Mouse (Mus musculus) megakaryocyte, adult 5-6 weeks (primary cell): ENCODE data around the gene Gm6763. TPM values are rescaled to one million over a fixed set of nuclear protein-coding genes. Genes with fewer than 3 reads are reported as not detected.
"Not testable (repeated sequence)": the region's sequence is repeated elsewhere in the genome, so short reads cannot be mapped to it uniquely, and the experiment has no call there.

Experiments used
- ATAC-seq: 2 replicates; pipeline ENCODE4 v1.8.0; 2016; ENCODE audit warnings: mild to moderate bottlenecking, inconsistent platforms; ENCODE audit not compliant: poor library complexity, severe bottlenecking
- total RNA-seq, 2 experiments: library from RNA; stranded (forward) in 1 of 2; stranded (reverse) in 1 of 2; fragments of 153-499, 151-499 nt in 1 of 2; fragments of 221-1000, 200-1000 nt in 1 of 2; gene quantifications; 2 replicates each; pipeline versions ENCODE4 v1.2.3 to v1.2.4; 2015 to 2017

Gene Gm6763
- total RNA-seq (2015), result not detected in 2 replicates
- total RNA-seq (2017), result not detected in 2 replicates

DNA sequence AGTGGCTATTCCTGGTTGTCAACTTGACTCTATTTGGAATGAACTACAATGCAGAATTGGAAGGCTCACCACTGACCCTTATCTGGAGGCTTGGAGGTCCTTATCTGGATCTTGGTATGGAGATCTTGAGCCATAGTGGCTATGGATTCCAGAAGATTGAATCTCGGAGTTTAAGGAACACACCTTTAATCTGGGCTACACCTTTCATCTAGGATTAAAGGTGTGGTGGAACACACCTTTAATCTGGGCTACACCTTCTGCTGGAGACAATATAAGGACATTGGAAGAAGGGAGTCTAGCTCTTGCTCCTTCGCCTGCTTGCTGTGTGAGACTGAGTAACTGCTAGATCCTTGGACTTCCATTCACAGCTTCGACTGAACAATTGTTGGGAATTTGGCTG lies at the start of gene Gm6763:
Gm6763 (plus strand) TSS at position 301 of the 400 bp plus-strand sequence.
- not testable (repeated sequence) for ATAC-seq

DNA sequence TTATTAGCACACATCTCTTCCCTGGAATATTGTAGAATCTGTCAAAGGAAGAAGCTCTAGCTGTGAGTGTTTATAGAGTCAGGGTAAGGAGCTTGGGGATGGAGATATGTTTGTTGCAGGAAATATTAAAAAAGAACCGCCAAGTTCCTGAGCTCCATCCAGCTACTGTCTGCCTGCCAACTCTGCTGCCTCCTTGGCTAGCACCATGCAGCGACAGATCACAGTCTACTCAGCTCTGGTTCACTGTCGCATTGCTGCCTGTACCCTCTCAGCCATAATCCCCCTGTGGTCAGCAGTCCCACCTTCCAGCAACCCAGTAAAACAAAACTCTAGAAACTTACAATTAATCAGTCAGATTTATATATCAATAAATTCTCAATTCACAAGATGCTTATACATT lies 41.3 kb upstream of the Gm6763 start:
- ATAC-seq, result no peak

DNA sequence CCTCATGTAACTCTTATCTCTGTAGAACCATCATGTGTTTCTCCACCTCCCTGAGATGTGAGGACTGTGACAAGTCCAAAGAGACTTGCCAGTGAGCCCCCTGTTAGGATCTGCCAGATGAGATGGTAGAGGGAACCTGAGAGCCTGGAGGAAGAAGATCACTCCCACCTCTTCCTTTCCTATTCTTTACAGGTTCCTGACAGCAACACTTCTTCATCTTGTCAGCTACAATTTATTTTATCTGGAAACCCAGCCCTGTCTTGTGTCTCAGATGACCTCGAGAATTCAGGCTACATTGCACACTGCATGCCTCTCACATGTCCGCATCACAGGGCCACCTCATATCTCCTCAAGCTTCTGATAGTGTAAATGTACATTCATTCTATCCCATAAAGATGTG lies 33.0 kb upstream of the Gm6763 start:
- ATAC-seq, result no peak

DNA sequence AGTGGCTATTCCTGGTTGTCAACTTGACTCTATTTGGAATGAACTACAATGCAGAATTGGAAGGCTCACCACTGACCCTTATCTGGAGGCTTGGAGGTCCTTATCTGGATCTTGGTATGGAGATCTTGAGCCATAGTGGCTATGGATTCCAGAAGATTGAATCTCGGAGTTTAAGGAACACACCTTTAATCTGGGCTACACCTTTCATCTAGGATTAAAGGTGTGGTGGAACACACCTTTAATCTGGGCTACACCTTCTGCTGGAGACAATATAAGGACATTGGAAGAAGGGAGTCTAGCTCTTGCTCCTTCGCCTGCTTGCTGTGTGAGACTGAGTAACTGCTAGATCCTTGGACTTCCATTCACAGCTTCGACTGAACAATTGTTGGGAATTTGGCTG lies 8.6 kb upstream of the Gm6763 start, which contains the start of gene Gm21293:
Gm21293 (plus strand) TSS at position 301 of the 400 bp plus-strand sequence.
- ATAC-seq, result not testable (repeated sequence)

DNA sequence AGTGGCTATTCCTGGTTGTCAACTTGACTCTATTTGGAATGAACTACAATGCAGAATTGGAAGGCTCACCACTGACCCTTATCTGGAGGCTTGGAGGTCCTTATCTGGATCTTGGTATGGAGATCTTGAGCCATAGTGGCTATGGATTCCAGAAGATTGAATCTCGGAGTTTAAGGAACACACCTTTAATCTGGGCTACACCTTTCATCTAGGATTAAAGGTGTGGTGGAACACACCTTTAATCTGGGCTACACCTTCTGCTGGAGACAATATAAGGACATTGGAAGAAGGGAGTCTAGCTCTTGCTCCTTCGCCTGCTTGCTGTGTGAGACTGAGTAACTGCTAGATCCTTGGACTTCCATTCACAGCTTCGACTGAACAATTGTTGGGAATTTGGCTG lies 8.4 kb downstream of the Gm6763 start, which contains the start of gene Gm8764:
Gm8764 (plus strand) TSS at position 301 of the 400 bp plus-strand sequence.
- not testable (repeated sequence) for ATAC-seq

DNA sequence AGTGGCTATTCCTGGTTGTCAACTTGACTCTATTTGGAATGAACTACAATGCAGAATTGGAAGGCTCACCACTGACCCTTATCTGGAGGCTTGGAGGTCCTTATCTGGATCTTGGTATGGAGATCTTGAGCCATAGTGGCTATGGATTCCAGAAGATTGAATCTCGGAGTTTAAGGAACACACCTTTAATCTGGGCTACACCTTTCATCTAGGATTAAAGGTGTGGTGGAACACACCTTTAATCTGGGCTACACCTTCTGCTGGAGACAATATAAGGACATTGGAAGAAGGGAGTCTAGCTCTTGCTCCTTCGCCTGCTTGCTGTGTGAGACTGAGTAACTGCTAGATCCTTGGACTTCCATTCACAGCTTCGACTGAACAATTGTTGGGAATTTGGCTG lies 16.9 kb downstream of the Gm6763 start, which contains the start of gene Gm21304:
Gm21304 (plus strand) TSS at position 301 of the 400 bp plus-strand sequence.
- ATAC-seq, result not testable (repeated sequence)

DNA sequence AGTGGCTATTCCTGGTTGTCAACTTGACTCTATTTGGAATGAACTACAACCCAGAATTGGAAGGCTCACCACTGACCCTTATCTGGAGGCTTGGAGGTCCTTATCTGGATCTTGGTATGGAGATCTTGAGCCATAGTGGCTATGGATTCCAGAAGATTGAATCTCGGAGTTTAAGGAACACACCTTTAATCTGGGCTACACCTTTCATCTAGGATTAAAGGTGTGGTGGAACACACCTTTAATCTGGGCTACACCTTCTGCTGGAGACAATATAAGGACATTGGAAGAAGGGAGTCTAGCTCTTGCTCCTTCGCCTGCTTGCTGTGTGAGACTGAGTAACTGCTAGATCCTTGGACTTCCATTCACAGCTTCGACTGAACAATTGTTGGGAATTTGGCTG lies 25.4 kb downstream of the Gm6763 start, which contains the start of gene Gm21312:
Gm21312 (plus strand) TSS at position 301 of the 400 bp plus-strand sequence.
- not testable (repeated sequence) for ATAC-seq

DNA sequence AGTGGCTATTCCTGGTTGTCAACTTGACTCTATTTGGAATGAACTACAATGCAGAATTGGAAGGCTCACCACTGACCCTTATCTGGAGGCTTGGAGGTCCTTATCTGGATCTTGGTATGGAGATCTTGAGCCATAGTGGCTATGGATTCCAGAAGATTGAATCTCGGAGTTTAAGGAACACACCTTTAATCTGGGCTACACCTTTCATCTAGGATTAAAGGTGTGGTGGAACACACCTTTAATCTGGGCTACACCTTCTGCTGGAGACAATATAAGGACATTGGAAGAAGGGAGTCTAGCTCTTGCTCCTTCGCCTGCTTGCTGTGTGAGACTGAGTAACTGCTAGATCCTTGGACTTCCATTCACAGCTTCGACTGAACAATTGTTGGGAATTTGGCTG lies 33.9 kb downstream of the Gm6763 start, which contains the start of gene Gm20765:
Gm20765 (plus strand) TSS at position 301 of the 400 bp plus-strand sequence.
- ATAC-seq, result not testable (repeated sequence)

DNA sequence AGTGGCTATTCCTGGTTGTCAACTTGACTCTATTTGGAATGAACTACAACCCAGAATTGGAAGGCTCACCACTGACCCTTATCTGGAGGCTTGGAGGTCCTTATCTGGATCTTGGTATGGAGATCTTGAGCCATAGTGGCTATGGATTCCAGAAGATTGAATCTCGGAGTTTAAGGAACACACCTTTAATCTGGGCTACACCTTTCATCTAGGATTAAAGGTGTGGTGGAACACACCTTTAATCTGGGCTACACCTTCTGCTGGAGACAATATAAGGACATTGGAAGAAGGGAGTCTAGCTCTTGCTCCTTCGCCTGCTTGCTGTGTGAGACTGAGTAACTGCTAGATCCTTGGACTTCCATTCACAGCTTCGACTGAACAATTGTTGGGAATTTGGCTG lies 42.4 kb downstream of the Gm6763 start, which contains the start of gene Gm4340:
Gm4340 (plus strand) TSS at position 301 of the 400 bp plus-strand sequence.
- not testable (repeated sequence) for ATAC-seq

Other genes with a start within 250 kb of the Gm6763 start
- gene Gm21293, start 8.5 kb upstream of the Gm6763 start, total RNA-seq (2015), result not detected in 2 replicates
- not detected in 2 replicates for gene Gm21293, start 8.5 kb upstream of the Gm6763 start, total RNA-seq (2017)
- gene Gm8764, start 8.5 kb downstream of the Gm6763 start, total RNA-seq (2015), result not detected in 2 replicates
- gene Gm8764, start 8.5 kb downstream of the Gm6763 start, total RNA-seq (2017), result not detected in 2 replicates
- gene Gm21304, start 17.0 kb downstream of the Gm6763 start, total RNA-seq (2015), result not detected in 2 replicates
- gene Gm21304, start 17.0 kb downstream of the Gm6763 start, total RNA-seq (2017), result not detected in 2 replicates
- gene Gm21312, start 25.5 kb downstream of the Gm6763 start, total RNA-seq (2015), result not detected in 2 replicates
- gene Gm21312, start 25.5 kb downstream of the Gm6763 start, total RNA-seq (2017), result not detected in 2 replicates
- gene Gm20765, start 34.0 kb downstream of the Gm6763 start, total RNA-seq (2015), result not detected in 2 replicates
- gene Gm20765, start 34.0 kb downstream of the Gm6763 start, total RNA-seq (2017), result not detected in 2 replicates
- not detected in 2 replicates for gene Gm4340, start 42.5 kb downstream of the Gm6763 start, total RNA-seq (2015)
- gene Gm4340, start 42.5 kb downstream of the Gm6763 start, total RNA-seq (2017), result not detected in 2 replicates